Mouse (Mus musculus) spleen, adult 2 months (tissue): ENCODE results near the gene Spsb2. TPM values are rescaled to one million over a fixed set of nuclear protein-coding genes. Genes with fewer than 3 reads are reported as not detected.

ENCODE experiments used
- DNase-seq, 2 experiments: peaks; one replicate each; pipeline versions ENCODE4 v3.0.0 to v3.0.0-alpha.2; 2012 to 2021; ENCODE audit warnings: low spot score in 2 of 2, low read depth in 1 of 2
- H3K27ac ChIP-seq: fragments of 200-500 bp; 2 replicates; pipeline ENCODE4 v1.5.1; 2012; ENCODE audit warnings: low read length, inconsistent platforms; ENCODE audit not compliant: insufficient read depth
- H3K27me3 ChIP-seq: fragments of 200-500 bp; 2 replicates; pipeline ENCODE4 v1.6.1; 2012; ENCODE audit warnings: mild to moderate bottlenecking, moderate library complexity, low read length, inconsistent platforms; ENCODE audit not compliant: control insufficient read depth, insufficient read depth
- H3K36me3 ChIP-seq: fragments of 200-500 bp; 2 replicates; pipeline ENCODE4 v1.6.1; 2012; ENCODE audit warnings: mild to moderate bottlenecking, low read length, inconsistent platforms; ENCODE audit not compliant: control insufficient read depth, insufficient read depth
- H3K4me1 ChIP-seq: fragments of 200-500 bp; 2 replicates; pipeline ENCODE4 v1.6.1; 2011; ENCODE audit warnings: inconsistent platforms; ENCODE audit not compliant: control insufficient read depth, insufficient read depth, insufficient read length
- H3K4me3 ChIP-seq: fragments of 200-500 bp; 2 replicates; pipeline ENCODE4 v1.5.1; 2011; ENCODE audit warnings: mild to moderate bottlenecking, inconsistent platforms; ENCODE audit not compliant: insufficient read depth, insufficient read length; ENCODE audit errors: extremely low read depth
- CTCF ChIP-seq: fragments of 200-500 bp; IDR thresholded peaks from 2 replicates; pipeline ENCODE4 v1.5.1; 2011; ENCODE audit warnings: mild to moderate bottlenecking, inconsistent platforms; ENCODE audit not compliant: insufficient read depth, insufficient read length, insufficient replicate concordance; ENCODE audit errors: extremely low read depth
- POLR2A ChIP-seq: fragments of 200-500 bp; IDR thresholded peaks from 2 replicates; pipeline ENCODE4 v1.6.1; 2011; ENCODE audit warnings: low read depth, low read length, inconsistent platforms
- WGBS: fragments of 180-500 bp; shearing (Covaris S2); methylation state at CpG from one replicate; pipeline ENCODE4 v1.1.7; 2018; 5-methylcytosine and 5-hydroxymethylcytosine counted together
- polyA plus RNA-seq: library from polyadenylated mRNA; depleted of rRNA; stranded (reverse); fragments of >200 nt; gene quantifications from 2 replicates; pipeline ENCODE4 v1.2.3, GENCODE M21; 2012

The Spsb2 gene
- polyA plus RNA-seq, 1 experiment, result 10.3 TPM

DNA sequence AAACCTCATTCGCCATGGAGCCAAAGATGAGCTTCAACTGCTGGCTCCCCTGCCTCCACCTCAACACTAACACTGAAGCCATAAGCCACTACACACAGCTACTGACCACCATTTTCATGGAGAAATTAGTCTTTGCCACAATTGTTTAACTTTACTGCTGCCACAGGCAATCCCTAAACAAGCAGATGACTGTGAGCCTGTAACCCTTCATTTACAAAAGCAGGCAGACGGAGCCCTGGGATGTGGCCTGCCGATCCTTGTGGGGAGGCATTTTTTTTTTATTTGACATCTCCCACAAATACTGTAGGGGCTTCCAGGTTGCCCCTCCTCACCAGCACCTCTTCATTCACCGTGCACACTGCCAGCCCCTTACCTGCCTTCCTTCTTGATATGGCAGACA is 8.2 kb downstream of the Spsb2 start:
- H3K4me1 ChIP-seq, result 0 out of 2 replicates have a peak, but pooled peaks cover 4% of the 10 kb centered on the region
- 98% methylated on average over 4 of the region's 4 CpGs for WGBS
- no peak overlapping the region for H3K27ac ChIP-seq
- no peaks in the 10 kb centered on the region for H3K27me3 ChIP-seq
- TF ChIP-seq CTCF, result no peak
- no peak overlapping the region for H3K4me3 ChIP-seq
- no peak for DNase-seq
- peaks cover 26% of the 10 kb centered on the region for H3K36me3 ChIP-seq

DNA sequence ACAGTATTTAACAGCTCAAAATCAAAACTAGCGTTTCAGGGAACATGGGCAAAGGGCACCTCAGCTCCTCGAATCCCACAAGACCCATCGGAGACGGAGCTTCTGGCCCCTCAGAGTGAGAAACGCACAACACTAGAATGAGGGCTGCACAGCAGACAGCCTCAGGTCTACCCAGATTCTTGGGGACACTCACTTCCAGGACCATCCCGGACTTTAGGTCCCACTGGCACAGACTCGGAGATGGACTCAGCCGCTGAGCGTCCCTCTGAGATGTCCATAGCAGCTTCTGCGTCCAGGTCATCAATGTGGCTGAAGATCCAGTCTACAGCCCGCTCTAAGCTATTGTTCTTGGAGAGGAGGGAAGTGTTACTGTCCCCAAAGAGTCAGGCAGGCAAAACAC is 8.7 kb downstream of the Spsb2 start:
- DNase-seq, result peak in 1 of 2 experiments; percentile 1
- H3K36me3 ChIP-seq, result peaks cover 28% of the 10 kb centered on the region
- H3K27me3 ChIP-seq, result no peaks in the 10 kb centered on the region
- no peak overlapping the region for H3K4me3 ChIP-seq
- no peak for TF ChIP-seq POLR2A
- no peak for TF ChIP-seq CTCF
- H3K4me1 ChIP-seq, result 0 out of 2 replicates have a peak, but pooled peaks cover 4% of the 10 kb centered on the region
- WGBS, result 93% methylated on average over 11 of the region's 11 CpGs
- no peak overlapping the region for H3K27ac ChIP-seq

- Histone ChIP-seq H3K4me3 (no peak overlapping the region), H3K36me3 (peaks cover 30% of the 10 kb centered on the region)
- WGBS, result 94% methylated on average over 8 of the region's 8 CpGs
Observed at GRCm38 (mm10) chr6:124817563-124817962, 9.1 kb downstream of the Spsb2 start.

DNA sequence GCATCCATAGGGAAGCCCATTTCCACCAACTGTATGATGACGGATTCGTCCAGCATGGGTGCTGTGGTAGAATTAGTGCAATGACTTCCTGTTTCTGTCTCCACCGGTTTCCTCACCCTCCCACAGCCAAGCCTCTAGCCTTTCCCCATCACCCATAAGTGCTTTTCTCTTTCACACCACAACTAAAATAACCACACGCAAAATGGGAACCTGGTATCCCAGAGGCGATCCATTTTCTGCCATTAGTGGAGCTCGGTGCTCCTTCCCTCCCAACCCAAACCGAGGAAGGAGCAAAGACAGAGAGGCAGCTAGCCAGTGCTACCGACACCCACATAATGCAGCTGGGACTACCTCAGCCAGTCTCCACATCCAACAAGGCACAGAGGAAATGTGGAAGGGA is 9.5 kb downstream of the Spsb2 start:
- DNase-seq, result no peak
- Histone ChIP-seq H3K36me3 (peaks cover 33% of the 10 kb centered on the region), H3K27ac (no peak overlapping the region), H3K4me1 (0 out of 2 replicates have a peak, but pooled peaks cover 4% of the 10 kb centered on the region), H3K4me3 (no peak overlapping the region), H3K27me3 (no peaks in the 10 kb centered on the region)
- WGBS, result 46% methylated on average over 8 of the region's 8 CpGs
- TF ChIP-seq POLR2A (no peak), CTCF (no peak)

More at GRCm38 (mm10) chr6:124817563-124817962, 9.1 kb downstream of the Spsb2 start:
- TF ChIP-seq CTCF (no peak), POLR2A (no peak)
- peak in 1 of 2 experiments; percentile 3 for DNase-seq
- Histone ChIP-seq H3K27me3 (no peaks in the 10 kb centered on the region), H3K27ac (no peak overlapping the region), H3K4me1 (0 out of 2 replicates have a peak, but pooled peaks cover 4% of the 10 kb centered on the region)

DNA sequence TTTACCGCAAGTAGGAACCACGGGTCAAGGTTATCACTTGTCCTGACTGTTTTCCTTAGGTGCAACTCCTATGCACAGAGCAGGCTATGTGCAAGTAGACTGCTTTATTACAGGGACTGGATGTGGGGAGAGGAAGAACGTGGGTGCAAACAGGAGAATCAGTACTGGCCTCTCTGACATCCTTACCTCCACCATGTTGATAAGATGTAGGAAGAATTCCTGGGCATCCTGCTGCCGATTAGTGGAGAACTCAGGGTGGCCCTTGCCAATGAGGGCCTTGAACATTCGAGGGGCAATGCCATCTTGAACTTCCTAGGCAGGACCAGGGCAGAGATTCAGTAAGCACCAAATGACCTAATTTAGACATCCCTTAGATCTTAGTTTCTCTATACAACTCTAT is 12.4 kb downstream of the Spsb2 start:
- H3K27ac ChIP-seq, result no peak overlapping the region
- 89% methylated on average over 5 of the region's 5 CpGs for whole genome bisulfite sequencing

GRCm38 (mm10) chr6:124822049-124822448 is 13.6 kb downstream of the Spsb2 start:
- DNase-seq, result no peak
- H3K4me3 ChIP-seq, result no peak overlapping the region
- 97% methylated on average over 4 of the region's 4 CpGs for WGBS
- peaks cover 53% of the 10 kb centered on the region for H3K36me3 ChIP-seq
- no peaks in the 10 kb centered on the region for H3K27me3 ChIP-seq
- H3K27ac ChIP-seq, result no peak overlapping the region
- H3K4me1 ChIP-seq, result no peaks in the 10 kb centered on the region
- TF ChIP-seq CTCF (no peak), POLR2A (no peak)

More for the DNA sequence above, 12.4 kb downstream of the Spsb2 start:
- no peaks in the 10 kb centered on the region for H3K4me1 ChIP-seq
- DNase-seq, result no peak
- no peaks in the 10 kb centered on the region for H3K27me3 ChIP-seq
- H3K4me3 ChIP-seq, result no peak overlapping the region
- TF ChIP-seq POLR2A (no peak), CTCF (no peak)
- peaks cover 52% of the 10 kb centered on the region for H3K36me3 ChIP-seq

DNA sequence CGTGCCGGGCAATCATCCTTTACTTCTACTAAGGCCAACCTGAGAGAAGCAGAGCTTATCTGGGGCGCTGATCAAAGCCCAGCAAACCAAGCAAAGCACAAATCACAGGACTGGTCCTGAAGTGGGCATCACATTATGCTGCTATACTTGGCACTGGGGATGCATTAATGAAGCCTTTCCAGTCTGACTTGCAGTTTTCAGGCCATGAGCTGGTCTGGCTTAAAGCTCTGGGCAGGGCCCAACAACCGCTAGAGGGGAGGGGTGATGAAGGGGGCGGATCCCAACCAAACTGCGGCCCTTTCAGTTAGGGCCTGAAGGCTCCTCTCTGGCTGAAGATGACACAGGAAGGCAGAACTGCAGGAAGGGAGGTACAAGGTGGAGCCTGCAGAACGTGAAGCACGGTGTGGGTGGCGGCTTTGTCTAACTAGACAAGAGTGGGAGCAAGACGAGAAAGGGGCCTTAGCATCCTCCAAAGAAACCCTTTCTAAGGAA is 19.7 kb downstream of the Spsb2 start:
- no peak for DNase-seq
- Histone ChIP-seq H3K4me1 (peaks cover 8% of the 10 kb centered on the region; the same call in 1 of the 2 replicates), H3K4me3 (peak overlapping the region; percentile 47; the same call in 1 of the 2 replicates), H3K27me3 (no peaks in the 10 kb centered on the region), H3K36me3 (peaks cover 19% of the 10 kb centered on the region), H3K27ac (no peak overlapping the region)
- 22% methylated on average over 10 of the region's 10 CpGs for WGBS
- no peak for TF ChIP-seq CTCF
